Mouse (Mus musculus): ENCODE results near the gene Kcnj9. TPM values are rescaled to one million over a fixed set of nuclear protein-coding genes. Genes with fewer than 3 reads are reported as not detected.
A peak's percentile ranks its signal among the peaks of the same experiment; 100 is the strongest.

Gene Kcnj9
- polyA plus RNA-seq, 1 experiment from 2014 or later = not detected

- no peaks in the 10 kb centered on the region for H3K27me3 ChIP-seq (ENCODE audit: control insufficient read depth, insufficient read depth, low read length)
- 3% methylated on average over 22 of the region's 23 CpGs for WGBS
- H3K36me3 ChIP-seq (ENCODE audit: control insufficient read depth, insufficient read depth) = no peaks in the 10 kb centered on the region
- peak overlapping the region; percentile 99 for H3K4me2 ChIP-seq (ENCODE audit: low read depth, low read length)
- H3K9me3 ChIP-seq (replicated peaks; ENCODE audit: control insufficient read depth, low read length) = no peaks in the 10 kb centered on the region
- H3K4me1 ChIP-seq (ENCODE audit: control insufficient read depth, insufficient read depth, low read length) = peaks cover 23% of the 10 kb centered on the region
- peak; percentile 3; the same call in 1 of the 2 replicates for ATAC-seq (replicated peaks; ENCODE audit: extremely low read depth, insufficient read depth, low FRiP score)
- H3K9ac ChIP-seq (ENCODE audit: low read length) = peak overlapping the region; percentile 89
- peak overlapping the region; percentile 93 for H3K27ac ChIP-seq (ENCODE audit: low read length)
- peak overlapping the region; percentile 78 for H3K4me3 ChIP-seq (ENCODE audit: low read length)
Measured at GRCm38 (mm10) chr1:172311248-172311906, 17.7 kb downstream of the Kcnj9 start.

GRCm38 (mm10) chr1:172309699-172310398 is 19.3 kb downstream of the Kcnj9 start:
- peaks cover 23% of the 10 kb centered on the region for H3K4me1 ChIP-seq (ENCODE audit: control insufficient read depth, insufficient read depth, low read length)
- peak overlapping the region; percentile 94 for H3K27ac ChIP-seq (ENCODE audit: low read length)
- H3K9me3 ChIP-seq (replicated peaks; ENCODE audit: control insufficient read depth, low read length) = no peaks in the 10 kb centered on the region
- H3K27me3 ChIP-seq (ENCODE audit: control insufficient read depth, insufficient read depth, low read length) = no peaks in the 10 kb centered on the region
- peak overlapping the region; percentile 96 for H3K4me2 ChIP-seq (ENCODE audit: low read depth, low read length)
- 1% methylated on average over 14 of the region's 14 CpGs for WGBS
- peak; percentile 64 for ATAC-seq (replicated peaks; ENCODE audit: extremely low read depth, insufficient read depth, low FRiP score)
- H3K36me3 ChIP-seq (ENCODE audit: control insufficient read depth, insufficient read depth) = no peaks in the 10 kb centered on the region
- peak overlapping the region; percentile 51 for H3K4me3 ChIP-seq (ENCODE audit: low read length)
- H3K9ac ChIP-seq (ENCODE audit: low read length) = peak overlapping the region; percentile 80

GRCm38 (mm10) chr1:172308409-172308808 is 20.7 kb downstream of the Kcnj9 start:
- Histone ChIP-seq H3K4me2 (ENCODE audit: low read depth, low read length) (no peak overlapping the region), H3K27ac (ENCODE audit: low read length) (no peak overlapping the region), H3K27me3 (ENCODE audit: control insufficient read depth, insufficient read depth, low read length) (no peaks in the 10 kb centered on the region), H3K36me3 (ENCODE audit: control insufficient read depth, insufficient read depth) (no peaks in the 10 kb centered on the region), H3K9me3 (replicated peaks; ENCODE audit: control insufficient read depth, low read length) (no peaks in the 10 kb centered on the region), H3K9ac (ENCODE audit: low read length) (no peak overlapping the region), H3K4me3 (ENCODE audit: low read length) (no peak overlapping the region), H3K4me1 (ENCODE audit: control insufficient read depth, insufficient read depth, low read length) (peaks cover 23% of the 10 kb centered on the region)
- ATAC-seq (replicated peaks; ENCODE audit: extremely low read depth, insufficient read depth, low FRiP score) = no peak
- 78% methylated on average over 1 of the region's 1 CpGs for WGBS

GRCm38 (mm10) chr1:172307936-172308335 is 21.2 kb downstream of the Kcnj9 start:
- H3K4me2 ChIP-seq (ENCODE audit: low read depth, low read length) = no peak overlapping the region
- H3K36me3 ChIP-seq (ENCODE audit: control insufficient read depth, insufficient read depth) = no peaks in the 10 kb centered on the region
- H3K27ac ChIP-seq (ENCODE audit: low read length) = no peak overlapping the region
- H3K9me3 ChIP-seq (replicated peaks; ENCODE audit: control insufficient read depth, low read length) = no peaks in the 10 kb centered on the region
- H3K9ac ChIP-seq (ENCODE audit: low read length) = no peak overlapping the region
- no peak overlapping the region for H3K4me3 ChIP-seq (ENCODE audit: low read length)
- ATAC-seq (replicated peaks; ENCODE audit: extremely low read depth, insufficient read depth, low FRiP score) = no peak
- H3K4me1 ChIP-seq (ENCODE audit: control insufficient read depth, insufficient read depth, low read length) = peaks cover 20% of the 10 kb centered on the region
- WGBS = 68% methylated on average over 10 of the region's 10 CpGs
- no peaks in the 10 kb centered on the region for H3K27me3 ChIP-seq (ENCODE audit: control insufficient read depth, insufficient read depth, low read length)

- H3K36me3 ChIP-seq (ENCODE audit: control insufficient read depth, insufficient read depth) = no peaks in the 10 kb centered on the region
- no peak overlapping the region for H3K9ac ChIP-seq (ENCODE audit: low read length)
- no peak overlapping the region for H3K27ac ChIP-seq (ENCODE audit: low read length)
- H3K4me1 ChIP-seq (ENCODE audit: control insufficient read depth, insufficient read depth, low read length) = peaks cover 17% of the 10 kb centered on the region
- no peak for ATAC-seq (replicated peaks; ENCODE audit: extremely low read depth, insufficient read depth, low FRiP score)
- no peaks in the 10 kb centered on the region for H3K9me3 ChIP-seq (replicated peaks; ENCODE audit: control insufficient read depth, low read length)
- H3K27me3 ChIP-seq (ENCODE audit: control insufficient read depth, insufficient read depth, low read length) = no peaks in the 10 kb centered on the region
- no peak overlapping the region for H3K4me2 ChIP-seq (ENCODE audit: low read depth, low read length)
- H3K4me3 ChIP-seq (ENCODE audit: low read length) = no peak overlapping the region
- 70% methylated on average over 6 of the region's 6 CpGs for WGBS
Measured at GRCm38 (mm10) chr1:172306885-172307284, 22.2 kb downstream of the Kcnj9 start.

- 66% methylated on average over 4 of the region's 4 CpGs for WGBS
Measured at GRCm38 (mm10) chr1:172306196-172306595, 22.9 kb downstream of the Kcnj9 start.

GRCm38 (mm10) chr1:172305635-172306034 is 23.5 kb downstream of the Kcnj9 start:
- no peaks in the 10 kb centered on the region for H3K36me3 ChIP-seq (ENCODE audit: control insufficient read depth, insufficient read depth)
- H3K9me3 ChIP-seq (replicated peaks; ENCODE audit: control insufficient read depth, low read length) = no peaks in the 10 kb centered on the region
- H3K4me1 ChIP-seq (ENCODE audit: control insufficient read depth, insufficient read depth, low read length) = peaks cover 15% of the 10 kb centered on the region
- no peak overlapping the region for H3K4me2 ChIP-seq (ENCODE audit: low read depth, low read length)
- no peaks in the 10 kb centered on the region for H3K27me3 ChIP-seq (ENCODE audit: control insufficient read depth, insufficient read depth, low read length)
- no peak overlapping the region for H3K4me3 ChIP-seq (ENCODE audit: low read length)
- ATAC-seq (replicated peaks; ENCODE audit: extremely low read depth, insufficient read depth, low FRiP score) = no peak
- WGBS = 81% methylated on average over 3 of the region's 3 CpGs
- H3K9ac ChIP-seq (ENCODE audit: low read length) = no peak overlapping the region
- H3K27ac ChIP-seq (ENCODE audit: low read length) = no peak overlapping the region

More at GRCm38 (mm10) chr1:172306196-172306595, 22.9 kb downstream of the Kcnj9 start:
- ATAC-seq (replicated peaks; ENCODE audit: extremely low read depth, insufficient read depth, low FRiP score) = no peak
- no peak overlapping the region for H3K27ac ChIP-seq (ENCODE audit: low read length)
- H3K4me1 ChIP-seq (ENCODE audit: control insufficient read depth, insufficient read depth, low read length) = peaks cover 15% of the 10 kb centered on the region
- no peaks in the 10 kb centered on the region for H3K9me3 ChIP-seq (replicated peaks; ENCODE audit: control insufficient read depth, low read length)
- no peak overlapping the region for H3K9ac ChIP-seq (ENCODE audit: low read length)
- no peak overlapping the region for H3K4me3 ChIP-seq (ENCODE audit: low read length)
- no peaks in the 10 kb centered on the region for H3K36me3 ChIP-seq (ENCODE audit: control insufficient read depth, insufficient read depth)
- H3K27me3 ChIP-seq (ENCODE audit: control insufficient read depth, insufficient read depth, low read length) = no peaks in the 10 kb centered on the region
- H3K4me2 ChIP-seq (ENCODE audit: low read depth, low read length) = no peak overlapping the region

- Histone ChIP-seq H3K4me1 (ENCODE audit: control insufficient read depth, insufficient read depth, low read length) (peaks cover 12% of the 10 kb centered on the region), H3K27ac (ENCODE audit: low read length) (no peak overlapping the region), H3K4me3 (ENCODE audit: low read length) (no peak overlapping the region), H3K36me3 (ENCODE audit: control insufficient read depth, insufficient read depth) (no peaks in the 10 kb centered on the region), H3K9me3 (replicated peaks; ENCODE audit: control insufficient read depth, low read length) (no peaks in the 10 kb centered on the region), H3K4me2 (ENCODE audit: low read depth, low read length) (no peak overlapping the region), H3K27me3 (ENCODE audit: control insufficient read depth, insufficient read depth, low read length) (no peaks in the 10 kb centered on the region), H3K9ac (ENCODE audit: low read length) (no peak overlapping the region)
- 96% methylated on average over 2 of the region's 2 CpGs for WGBS
- no peak for ATAC-seq (replicated peaks; ENCODE audit: extremely low read depth, insufficient read depth, low FRiP score)
Measured at GRCm38 (mm10) chr1:172305153-172305552, 24.0 kb downstream of the Kcnj9 start.

GRCm38 (mm10) chr1:172304443-172304842 is 24.7 kb downstream of the Kcnj9 start:
- ATAC-seq (replicated peaks; ENCODE audit: extremely low read depth, insufficient read depth, low FRiP score) = no peak
- H3K36me3 ChIP-seq (ENCODE audit: control insufficient read depth, insufficient read depth) = no peaks in the 10 kb centered on the region
- no peak overlapping the region for H3K9ac ChIP-seq (ENCODE audit: low read length)
- H3K4me2 ChIP-seq (ENCODE audit: low read depth, low read length) = no peak overlapping the region
- no peak overlapping the region for H3K4me3 ChIP-seq (ENCODE audit: low read length)
- WGBS = 59% methylated on average over 6 of the region's 6 CpGs
- no peaks in the 10 kb centered on the region for H3K27me3 ChIP-seq (ENCODE audit: control insufficient read depth, insufficient read depth, low read length)
- H3K27ac ChIP-seq (ENCODE audit: low read length) = no peak overlapping the region
- H3K9me3 ChIP-seq (replicated peaks; ENCODE audit: control insufficient read depth, low read length) = no peaks in the 10 kb centered on the region
- peaks cover 15% of the 10 kb centered on the region for H3K4me1 ChIP-seq (ENCODE audit: control insufficient read depth, insufficient read depth, low read length)
